Mouse (Mus musculus) CH12.LX (cell line): ENCODE results near the gene Wrap53.

Experiments
- CTCF ChIP-seq, 2 experiments: IDR thresholded peaks in 1 of 2; conservative IDR thresholded peaks in 1 of 2; 2 replicates each; pipeline ENCODE4 v1.5.1; 2011 to 2012; ENCODE audit warnings: low read depth in 2 of 2, low read length in 2 of 2, improper control_type of control experiment in 1 of 2, inconsistent platforms in 1 of 2, mild to moderate bottlenecking in 1 of 2, moderate library complexity in 1 of 2
- NRF1 ChIP-seq: IDR thresholded peaks from 2 replicates; pipeline ENCODE4 v1.6.1; 2014; ENCODE audit warnings: low read depth, mild to moderate bottlenecking, inconsistent platforms, low read length, improper control_type of control experiment, moderate library complexity
- POLR2A ChIP-seq: IDR thresholded peaks from 2 replicates; pipeline ENCODE4 v1.6.1; 2011; ENCODE audit warnings: low read depth, mild to moderate bottlenecking, improper control_type of control experiment, low read length

- TF ChIP-seq CTCF (conservative IDR thresholded peaks at IDR 0.05 in 1 of 2, IDR thresholded peaks at IDR 0.05 in 1 of 2; ENCODE audit: low read depth in 2 of 2, low read length in 2 of 2) = no peak
- no peak for TF ChIP-seq POLR2A
- no peak for TF ChIP-seq NRF1
Observed at GRCm38 (mm10) chr11:69608525-69608924, 28.5 kb upstream of the Wrap53 start.
